Mouse (Mus musculus) limb, embryonic 14.5 days (tissue): ENCODE results near the gene Stard3. TPM values are rescaled to one million over a fixed set of nuclear protein-coding genes. Genes with fewer than 3 reads are reported as not detected.
A peak's percentile ranks its signal among the peaks of the same experiment; 100 is the strongest.

Source experiments
- ATAC-seq: fragments of 200-750 bp; cut with Nextera tagmentation; 2 replicates; pipeline ENCODE4 v1.8.0; 2017; ENCODE audit warnings: low read depth, moderate number of reproducible peaks, moderate TSS enrichment; ENCODE audit not compliant: low FRiP score
- DNase-seq: peaks from one replicate; pipeline ENCODE4 v3.0.0-alpha.2; 2015; ENCODE audit warnings: low spot score
- H3K27ac ChIP-seq: fragments of 300-500 bp; sonication (generic); replicated peaks from 2 replicates; pipeline ENCODE4 v1.5.1; 2014; ENCODE audit warnings: low read depth, mild to moderate bottlenecking, low read length, moderate library complexity, mixed read lengths
- H3K27me3 ChIP-seq: fragments of 300-500 bp; sonication (generic); 2 replicates; pipeline ENCODE4 v1.6.1; 2014; ENCODE audit warnings: low read length, mixed read lengths; ENCODE audit not compliant: control insufficient read depth, insufficient read depth
- H3K36me3 ChIP-seq: fragments of 300-500 bp; sonication (generic); 2 replicates; pipeline ENCODE4 v1.6.1; 2014; ENCODE audit warnings: mild to moderate bottlenecking, low read length, moderate library complexity, mixed read lengths; ENCODE audit not compliant: control insufficient read depth, insufficient read depth
- H3K4me1 ChIP-seq: fragments of 300-500 bp; sonication (generic); 2 replicates; pipeline ENCODE4 v1.6.1; 2014; ENCODE audit warnings: antibody characterized with exemption, low read length, mixed read lengths; ENCODE audit not compliant: control insufficient read depth, insufficient read depth
- H3K4me2 ChIP-seq: fragments of 300-500 bp; sonication (generic); replicated peaks from 2 replicates; pipeline ENCODE4 v1.6.1; 2014; ENCODE audit warnings: low read depth, mild to moderate bottlenecking, low read length, moderate library complexity; ENCODE audit not compliant: severe bottlenecking
- H3K4me3 ChIP-seq: fragments of 300-500 bp; sonication (generic); replicated peaks from 2 replicates; pipeline ENCODE4 v1.5.1; 2014; ENCODE audit warnings: low read length
- H3K9ac ChIP-seq: fragments of 300-500 bp; sonication (generic); 2 replicates; pipeline ENCODE4 v1.6.1; 2014; ENCODE audit warnings: mild to moderate bottlenecking, low read depth, low read length, moderate library complexity; ENCODE audit not compliant: severe bottlenecking
- H3K9me3 ChIP-seq: fragments of 300-500 bp; sonication (generic); 2 replicates; pipeline ENCODE4 v1.6.1; 2016; ENCODE audit warnings: low read length; ENCODE audit not compliant: control insufficient read depth
- POLR2A ChIP-seq: fragments of 200-500 bp; IDR thresholded peaks from 2 replicates; pipeline ENCODE4 v1.8.0; 2012; ENCODE audit warnings: inconsistent platforms, mild to moderate bottlenecking, moderate library complexity, borderline replicate concordance; ENCODE audit not compliant: insufficient read depth, insufficient read length; ENCODE audit errors: extremely low read depth
- WGBS: fragments of 180-500 bp; shearing (Covaris S2); extraction: QIAGEN DNeasy Blood & Tissue Kit; methylation state at CpG from one replicate; pipeline ENCODE4 v1.1.7; 2014; 5-methylcytosine and 5-hydroxymethylcytosine counted together
- polyA plus RNA-seq, 2 experiments: library from polyadenylated mRNA; depleted of rRNA in 1 of 2; stranded (reverse) in 1 of 2; unstranded in 1 of 2; fragments of >200 nt; fragmentation: Nextera tagmentation in 1 of 2; extraction: Ambion mirVana in 1 of 2; gene quantifications; 2 replicates each; pipeline versions ENCODE4 v1.2.1 to v1.2.3; 2012 to 2014

Gene Stard3
- polyA plus RNA-seq, 2 experiments: 36.9 to 78.2 TPM

DNA sequence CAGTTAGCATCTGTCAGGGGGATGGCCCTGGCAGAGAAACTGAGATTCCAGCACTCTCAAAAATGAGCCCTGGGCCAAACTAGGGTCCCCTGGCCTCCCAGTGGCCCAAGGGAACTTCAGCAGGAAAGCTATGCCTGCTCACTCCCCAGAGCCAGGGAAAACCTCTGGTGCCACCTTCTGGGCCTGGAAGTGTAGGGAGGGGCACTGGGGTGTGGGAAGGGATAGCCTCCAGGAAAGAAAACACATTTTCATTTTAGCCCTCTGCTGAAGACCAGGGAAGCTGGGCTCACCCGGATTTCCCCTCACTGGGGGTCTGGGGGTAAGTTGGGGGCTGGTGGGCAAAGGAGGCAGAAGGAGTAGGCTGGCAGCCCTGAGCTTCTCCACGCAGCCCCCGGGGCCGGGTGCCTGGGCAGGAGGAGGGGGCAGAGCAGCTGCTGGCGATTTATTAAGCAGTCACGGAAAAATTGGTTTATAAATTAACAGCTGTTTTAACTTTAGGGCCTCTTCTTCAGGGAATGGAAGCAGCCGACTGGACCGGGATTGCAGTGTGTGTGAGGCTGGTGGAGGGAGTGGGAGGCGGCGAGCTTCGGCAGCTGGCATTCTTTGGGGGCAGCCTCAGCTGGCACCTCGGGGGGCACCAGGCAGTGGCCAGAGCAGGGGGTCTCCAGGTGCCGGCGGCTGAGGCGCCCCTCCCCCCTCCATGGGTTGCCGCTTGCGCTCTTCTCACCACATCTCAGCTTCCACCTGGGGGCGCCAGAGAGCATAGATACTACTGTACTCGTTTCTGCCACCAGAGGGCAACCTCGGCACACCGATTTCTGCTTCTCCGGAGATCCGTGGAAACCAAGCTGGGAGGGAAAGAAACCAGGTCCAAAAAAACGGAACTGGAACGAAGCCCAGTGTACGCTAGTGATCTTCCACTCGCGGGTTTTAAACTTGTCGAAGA is 15.9 kb upstream of the Stard3 start:
- Histone ChIP-seq H3K9me3 (no peaks in the 10 kb centered on the region), H3K36me3 (no peaks in the 10 kb centered on the region), H3K27me3 (peaks cover 67% of the 10 kb centered on the region), H3K9ac (no peak overlapping the region), H3K27ac (no peak overlapping the region), H3K4me1 (peaks cover 20% of the 10 kb centered on the region), H3K4me3 (peak overlapping the region; percentile 34), H3K4me2 (peak overlapping the region; percentile 58)
- TF ChIP-seq POLR2A: no peak; the same call in 1 of the 2 replicates
- ATAC-seq (peak; percentile 67), DNase-seq (peak; percentile 89)
- WGBS: under 1% methylated on average over 26 of the region's 29 CpGs

DNA sequence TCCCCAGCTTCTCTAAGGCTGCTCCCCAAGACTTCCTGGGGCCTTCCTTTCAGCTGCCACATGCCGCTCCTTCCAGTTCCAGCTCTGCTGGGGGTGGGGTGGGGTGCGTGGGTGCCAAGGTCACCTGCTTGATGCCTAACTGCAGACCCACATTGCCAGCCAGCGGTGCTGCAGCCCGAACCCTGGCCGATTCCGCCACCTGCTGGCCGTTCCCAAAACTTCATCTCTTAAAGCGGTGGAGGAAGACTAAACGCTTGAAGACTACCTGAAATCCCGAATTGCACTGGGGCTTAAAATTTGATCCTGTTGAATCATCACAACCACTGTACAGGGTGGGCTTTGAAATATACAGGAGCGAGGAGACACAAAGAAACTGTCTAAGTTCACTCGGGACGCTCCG is 12.9 kb upstream of the Stard3 start:
- no peak overlapping the region for H3K9ac ChIP-seq
- peaks cover 16% of the 10 kb centered on the region for H3K4me1 ChIP-seq
- H3K27me3 ChIP-seq: peaks cover 68% of the 10 kb centered on the region
- no peak for TF ChIP-seq POLR2A
- ATAC-seq (no peak), DNase-seq (peak; percentile 53)
- 2% methylated on average over 14 of the region's 14 CpGs for WGBS
- no peaks in the 10 kb centered on the region for H3K36me3 ChIP-seq
- no peak overlapping the region for H3K27ac ChIP-seq
- H3K4me2 ChIP-seq: peak overlapping the region; percentile 37
- H3K4me3 ChIP-seq: no peak overlapping the region
- no peaks in the 10 kb centered on the region for H3K9me3 ChIP-seq

DNA sequence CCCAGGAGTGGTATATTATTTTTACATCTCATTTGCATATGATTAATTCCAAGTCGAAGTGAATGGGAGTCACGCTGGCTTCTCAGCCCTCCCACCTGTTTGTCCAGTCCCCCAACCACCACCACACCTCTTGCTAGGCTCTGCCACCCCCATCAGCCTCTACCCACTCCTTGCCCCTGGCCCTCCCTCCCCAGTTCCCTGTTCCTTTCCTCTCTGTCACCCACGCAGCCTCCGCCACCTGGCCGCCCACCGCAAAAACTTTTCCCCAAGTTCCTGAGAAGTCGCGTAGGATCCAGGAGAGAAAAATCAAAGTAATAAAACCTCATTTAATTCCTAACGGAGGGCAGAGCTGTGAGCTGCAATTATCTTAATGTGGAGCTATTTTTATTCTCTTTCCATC is 12.0 kb upstream of the Stard3 start:
- Histone ChIP-seq H3K9me3 (no peaks in the 10 kb centered on the region), H3K4me3 (no peak overlapping the region), H3K4me2 (no peak overlapping the region), H3K4me1 (peaks cover 16% of the 10 kb centered on the region), H3K27me3 (peaks cover 72% of the 10 kb centered on the region), H3K27ac (no peak overlapping the region), H3K9ac (no peak overlapping the region), H3K36me3 (no peaks in the 10 kb centered on the region)
- ATAC-seq (no peak), DNase-seq (no peak)
- TF ChIP-seq POLR2A: no peak
- 6% methylated on average over 9 of the region's 9 CpGs for WGBS

DNA sequence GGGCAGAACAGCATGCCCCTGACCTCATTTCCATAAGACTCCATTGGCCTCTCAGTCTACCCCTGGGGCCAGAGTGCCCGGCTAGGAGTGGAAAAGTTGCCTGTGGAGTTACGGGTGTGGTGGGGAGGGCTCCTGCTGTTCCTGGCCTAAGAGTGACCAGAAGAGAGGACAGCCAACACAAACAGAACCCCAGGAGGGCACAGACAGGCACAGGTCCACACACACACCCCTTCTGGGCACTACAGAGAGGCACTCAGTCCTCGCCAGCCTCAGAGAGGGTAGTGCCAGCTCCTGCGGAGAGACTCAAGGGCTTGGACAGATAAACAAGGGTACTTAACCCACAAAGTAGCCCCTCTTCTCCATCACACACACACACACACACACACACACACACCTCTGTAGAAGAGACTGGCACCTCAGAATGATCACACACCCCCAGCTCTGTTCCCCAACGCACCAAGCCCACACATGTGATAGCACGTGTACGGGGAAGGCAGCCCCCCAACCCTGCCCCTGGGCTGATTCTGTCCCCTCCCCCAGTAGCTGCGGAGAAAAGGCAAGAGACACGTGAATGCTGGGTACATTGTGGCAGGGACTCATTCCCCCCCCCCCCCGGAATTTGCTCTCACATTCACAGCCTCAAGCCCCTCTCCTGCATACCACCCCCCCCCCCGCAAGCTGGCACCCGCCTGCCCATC is 10.6 kb upstream of the Stard3 start:
- no peak for DNase-seq
- 11% methylated on average over 6 of the region's 12 CpGs for WGBS

More for the DNA sequence above, 10.6 kb upstream of the Stard3 start:
- H3K9ac ChIP-seq: no peak overlapping the region
- H3K36me3 ChIP-seq: no peaks in the 10 kb centered on the region
- no peak overlapping the region for H3K27ac ChIP-seq
- no peak for TF ChIP-seq POLR2A
- peaks cover 9% of the 10 kb centered on the region for H3K4me1 ChIP-seq
- H3K27me3 ChIP-seq: peaks cover 76% of the 10 kb centered on the region
- ATAC-seq: no peak
- no peaks in the 10 kb centered on the region for H3K9me3 ChIP-seq
- H3K4me2 ChIP-seq: 0 out of 2 replicates have a peak overlapping the region, but pooled peaks have one; percentile 74
- H3K4me3 ChIP-seq: no peak overlapping the region
